Mouse (Mus musculus) neutrophil, adult 5-6 weeks (primary cell): ENCODE data around the gene Apoa2. TPM values are rescaled to one million over a fixed set of nuclear protein-coding genes. Genes with fewer than 3 reads are reported as not detected.

Experiments used
- ATAC-seq: fragments of 151-379, 151-347 bp; 2 replicates; pipeline ENCODE4 v1.8.0; 2017; ENCODE audit warnings: mild to moderate bottlenecking, moderate TSS enrichment; ENCODE audit not compliant: insufficient number of reproducible peaks, poor library complexity, low FRiP score, severe bottlenecking; ENCODE audit errors: extremely low read depth
- total RNA-seq: library from RNA; stranded (forward); fragments of 200-1000 nt; gene quantifications from 2 replicates; pipeline ENCODE4 v1.2.3, GENCODE M21; 2017

Apoa2 gene
- total RNA-seq, 1 experiment from 2014 or later = not detected

GRCm38 (mm10) chr1:171203471-171204248 lies 21.2 kb upstream of the Apoa2 start:
- ATAC-seq = no peak

GRCm38 (mm10) chr1:171204249-171204644 lies 20.6 kb upstream of the Apoa2 start:
- ATAC-seq = no peak

DNA sequence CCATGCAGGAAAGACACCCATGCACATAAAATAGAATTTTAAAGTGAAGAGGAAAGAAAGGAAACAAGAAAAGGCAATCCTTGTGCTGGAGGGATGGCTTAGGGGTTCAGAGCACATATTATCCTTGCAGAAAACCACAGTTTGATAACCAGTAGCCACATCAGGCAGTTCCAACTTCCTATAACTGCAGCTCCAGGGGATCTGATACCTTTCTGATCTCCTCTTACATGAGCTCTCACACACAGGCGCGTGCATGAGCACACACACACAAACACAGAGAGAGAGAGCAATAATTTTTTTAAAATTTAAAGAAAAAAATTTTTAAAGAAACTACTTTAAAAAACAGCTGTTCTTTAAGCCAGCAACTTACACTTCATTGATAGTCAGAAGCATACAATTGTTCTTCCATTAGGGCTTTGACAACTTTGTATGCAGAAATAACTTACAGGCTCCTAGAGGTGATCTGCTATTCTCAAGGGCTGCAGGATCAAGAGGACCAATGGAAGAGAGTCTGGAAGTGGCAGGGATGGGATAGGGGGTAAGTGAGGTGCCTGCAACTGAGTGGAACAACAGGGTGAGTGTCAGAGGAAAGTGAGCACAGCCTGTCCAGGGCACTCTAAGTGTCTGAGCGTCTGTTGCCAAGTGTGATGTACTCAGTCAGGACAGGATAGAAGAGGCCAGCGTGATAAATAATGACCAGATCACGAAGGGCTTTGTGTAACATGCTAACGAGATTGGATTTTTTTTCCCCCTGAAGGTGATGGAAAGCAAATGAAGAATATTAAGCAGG lies 19.0 kb upstream of the Apoa2 start:
- ATAC-seq = no peak

- no peak for ATAC-seq
Observed at GRCm38 (mm10) chr1:171209409-171209808, 15.4 kb upstream of the Apoa2 start.

- ATAC-seq = no peak
Observed at GRCm38 (mm10) chr1:171212854-171213253, 12.0 kb upstream of the Apoa2 start.

DNA sequence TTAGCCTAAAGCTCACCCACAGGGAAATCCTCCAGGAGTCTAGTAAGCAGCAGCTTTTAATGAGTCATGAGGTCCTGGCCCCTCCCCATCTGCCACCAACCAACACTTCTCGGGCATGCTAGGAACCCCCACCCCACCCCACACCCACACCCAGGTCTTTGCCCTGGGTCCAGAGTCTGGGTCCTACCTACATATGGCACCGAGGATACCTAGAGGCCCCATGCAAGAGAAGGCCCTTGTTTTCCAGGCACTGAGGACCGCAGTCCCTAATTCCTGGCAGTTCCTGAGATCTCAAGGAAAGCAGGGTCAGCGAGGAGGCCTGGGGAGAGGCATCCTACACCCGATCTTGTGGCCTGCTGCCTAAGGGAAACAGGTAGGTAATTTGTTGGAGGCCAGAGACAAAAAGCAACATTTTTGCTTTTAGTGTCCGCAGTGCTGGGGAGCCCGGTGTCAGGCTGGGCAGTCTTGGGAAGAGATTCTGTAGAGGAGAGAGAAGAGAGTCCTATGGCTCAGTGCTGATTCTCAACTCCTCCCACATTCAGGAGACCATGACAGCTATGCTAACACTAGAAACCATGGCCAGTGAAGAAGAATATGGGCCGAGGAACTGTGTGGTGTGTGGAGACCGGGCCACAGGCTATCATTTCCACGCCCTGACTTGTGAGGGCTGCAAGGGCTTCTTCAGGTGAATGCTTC lies 10.9 kb upstream of the Apoa2 start, which contains the start of gene Nr1i3:
Nr1i3 (plus strand) TSS at position 170 of the 696 bp plus-strand sequence.
- no peak for ATAC-seq

GRCm38 (mm10) chr1:171216241-171216955 lies 8.5 kb upstream of the Apoa2 start:
- no peak for ATAC-seq

GRCm38 (mm10) chr1:171220871-171221270 lies 4.0 kb upstream of the Apoa2 start:
- ATAC-seq = peak; percentile 20; the same call in 1 of the 2 replicates

- ATAC-seq = no peak
Observed at GRCm38 (mm10) chr1:171221281-171222193, 3.3 kb upstream of the Apoa2 start.

GRCm38 (mm10) chr1:171222238-171223155 lies 2.4 kb upstream of the Apoa2 start, which contains the start of gene Tomm40l:
Tomm40l (minus strand) TSS chr1:171222514.
- ATAC-seq = peak; percentile 92

DNA sequence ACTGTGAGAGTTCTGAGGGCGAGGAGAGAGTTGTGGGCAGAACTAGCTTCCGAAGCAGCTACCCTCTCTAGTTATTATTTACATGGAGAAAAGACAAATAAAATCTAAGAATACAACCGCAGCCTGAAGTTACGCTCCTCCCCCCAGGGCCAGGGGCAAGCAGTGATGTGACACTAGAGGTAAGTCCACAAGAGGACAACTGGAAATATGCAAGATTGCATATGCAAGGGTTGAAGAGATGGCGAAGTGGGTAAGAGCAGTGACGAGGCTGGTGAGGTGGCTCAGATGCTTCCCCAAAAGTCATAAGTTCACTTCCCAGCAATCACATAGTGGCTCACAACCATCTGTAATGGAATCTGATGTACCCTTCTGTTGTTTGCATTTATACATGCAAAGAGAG lies 1.7 kb upstream of the Apoa2 start:
- ATAC-seq = no peak

DNA sequence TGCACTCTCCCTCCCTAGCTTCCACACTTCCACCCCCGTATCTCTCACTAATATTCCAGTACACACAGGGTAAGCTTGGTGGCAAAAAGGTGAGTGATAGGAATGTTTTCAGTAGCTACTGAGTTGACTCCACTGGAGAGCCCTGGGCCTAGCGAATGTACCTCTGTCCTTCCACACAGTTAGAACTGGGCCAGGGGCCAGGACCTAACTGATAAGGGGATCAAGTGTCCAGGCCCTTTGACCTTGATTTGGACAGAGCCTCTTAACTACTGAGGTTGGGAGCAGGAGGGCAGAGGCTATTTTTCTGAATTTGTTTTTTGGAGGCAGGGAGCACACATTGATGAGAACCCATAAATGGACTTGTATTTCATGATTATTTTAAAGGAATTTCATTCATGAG lies 1.1 kb upstream of the Apoa2 start:
- ATAC-seq = no peak

GRCm38 (mm10) chr1:171226780-171227179 lies 1.9 kb downstream of the Apoa2 start:
- no peak for ATAC-seq

DNA sequence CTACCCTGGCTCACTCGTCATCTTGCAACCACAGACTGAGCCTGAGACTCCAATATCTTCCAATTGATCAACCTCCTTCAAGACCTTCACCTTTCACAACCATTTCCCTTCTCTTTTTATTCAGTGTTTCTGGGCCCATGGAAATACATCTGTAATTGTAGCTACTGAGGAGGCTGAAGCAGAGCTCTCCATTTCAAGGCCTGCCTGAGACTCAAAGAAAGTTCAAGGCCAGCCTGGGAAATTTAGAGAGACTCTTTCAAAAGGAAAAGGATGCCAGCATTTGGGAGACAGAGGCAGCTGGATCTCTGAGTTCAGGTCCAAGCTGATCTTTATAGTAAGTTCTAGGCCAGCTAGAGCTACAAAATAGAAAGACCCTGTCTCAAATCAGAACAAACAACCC lies 3.0 kb downstream of the Apoa2 start:
- no peak for ATAC-seq

- ATAC-seq = no peak
Observed at GRCm38 (mm10) chr1:171229750-171230149, 4.9 kb downstream of the Apoa2 start.

DNA sequence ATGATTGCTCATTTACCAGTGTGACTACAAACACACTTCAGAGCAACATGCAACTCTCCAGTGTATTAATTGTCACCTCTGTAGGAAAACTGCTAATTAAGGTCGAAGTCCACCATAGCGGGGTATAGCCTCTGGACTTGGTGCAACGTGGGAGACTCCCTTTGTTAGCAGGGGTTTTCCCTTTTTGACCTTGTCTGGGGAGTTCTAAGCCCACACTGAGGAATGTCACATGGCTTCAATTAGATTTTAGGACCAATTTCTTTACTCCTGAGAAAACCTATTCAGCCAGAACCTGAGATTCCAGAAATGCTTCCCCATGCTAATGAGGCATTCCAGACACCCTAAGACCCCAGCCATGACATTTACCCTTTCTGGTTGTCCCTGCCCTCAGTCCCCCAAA lies 5.4 kb downstream of the Apoa2 start:
- ATAC-seq = no peak

GRCm38 (mm10) chr1:171231844-171232243 lies 7.0 kb downstream of the Apoa2 start:
- ATAC-seq = no peak
